Mouse (Mus musculus) midbrain, embryonic 14.5 days (tissue): ENCODE results near the gene Casd1. TPM values are rescaled to one million over a fixed set of nuclear protein-coding genes. Genes with fewer than 3 reads are reported as not detected.

Source experiments
- ATAC-seq: fragments of 200-750 bp; cut with Nextera tagmentation; 2 replicates; pipeline ENCODE4 v1.8.0; 2017; ENCODE audit warnings: moderate number of reproducible peaks, moderate library complexity; ENCODE audit not compliant: low FRiP score, low TSS enrichment
- DNase-seq: peaks from one replicate; pipeline ENCODE4 v3.0.0-alpha.2; 2015
- H3K27ac ChIP-seq: fragments of 300-500 bp; sonication (generic); replicated peaks from 2 replicates; pipeline ENCODE4 v1.5.1; 2014; ENCODE audit warnings: mild to moderate bottlenecking, low read depth, low read length, moderate library complexity
- H3K27me3 ChIP-seq: fragments of 300-500 bp; sonication (generic); 2 replicates; pipeline ENCODE4 v1.6.1; 2014; ENCODE audit warnings: low read length, control low read depth, mixed read lengths; ENCODE audit not compliant: control insufficient read depth, insufficient read depth
- H3K36me3 ChIP-seq: fragments of 300-500 bp; sonication (generic); 2 replicates; pipeline ENCODE4 v1.6.1; 2014; ENCODE audit warnings: low read length, control low read depth; ENCODE audit not compliant: control insufficient read depth, insufficient read depth
- H3K4me1 ChIP-seq: fragments of 300-500 bp; sonication (generic); 2 replicates; pipeline ENCODE4 v1.6.1; 2014; ENCODE audit warnings: mild to moderate bottlenecking, antibody characterized with exemption, low read length, control low read depth; ENCODE audit not compliant: control insufficient read depth, insufficient read depth
- H3K4me2 ChIP-seq: fragments of 300-500 bp; sonication (generic); 2 replicates; pipeline ENCODE4 v1.6.1; 2014; ENCODE audit warnings: mild to moderate bottlenecking, low read length, moderate library complexity
- H3K4me3 ChIP-seq: fragments of 300-500 bp; sonication (generic); replicated peaks from 2 replicates; pipeline ENCODE4 v1.5.1; 2014; ENCODE audit warnings: low read depth, low read length
- H3K9ac ChIP-seq: fragments of 300-500 bp; sonication (generic); replicated peaks from 2 replicates; pipeline ENCODE4 v1.6.1; 2014; ENCODE audit warnings: mild to moderate bottlenecking, low read length, moderate library complexity
- H3K9me3 ChIP-seq: fragments of 300-500 bp; sonication (generic); 2 replicates; pipeline ENCODE4 v1.6.1; 2016; ENCODE audit warnings: low read length, control low read depth, mixed read lengths; ENCODE audit not compliant: control insufficient read depth
- WGBS: fragments of 180-500 bp; shearing (Covaris S2); extraction: QIAGEN DNeasy Blood & Tissue Kit; methylation state at CpG from one replicate; pipeline ENCODE4 v1.1.7; 2014; 5-methylcytosine and 5-hydroxymethylcytosine counted together
- polyA plus RNA-seq: library from polyadenylated mRNA; unstranded; fragments of >200 nt; fragmentation: Nextera tagmentation; extraction: Ambion mirVana; gene quantifications from 2 replicates; pipeline ENCODE4 v1.2.1, GENCODE M21; 2014

Gene Casd1
- polyA plus RNA-seq, 1 experiment from 2014 or later: 61.9 TPM

DNA sequence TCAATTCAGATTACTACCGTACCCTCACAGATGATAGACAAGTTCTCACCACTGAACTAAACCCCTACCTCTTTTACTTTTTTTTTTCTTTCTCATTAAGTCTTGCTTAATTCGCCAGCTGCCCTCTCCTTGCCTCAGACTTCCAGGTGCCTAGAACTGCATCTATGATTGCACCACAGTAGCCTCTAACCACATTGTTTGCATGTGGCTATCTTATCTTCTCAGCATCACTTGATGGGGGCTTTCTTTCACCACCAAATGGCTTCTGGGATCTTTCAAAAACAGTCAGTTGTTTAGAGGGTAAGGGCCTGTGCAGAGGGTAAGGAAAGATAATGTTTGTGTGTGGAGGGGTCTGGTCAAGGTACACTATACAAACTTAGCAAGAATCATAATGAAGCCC lies 63.7 kb downstream of the Casd1 start:
- no peak for DNase-seq
- no peak for ATAC-seq
- H3K9me3 ChIP-seq: no peaks in the 10 kb centered on the region
- 59% methylated on average over 2 of the region's 2 CpGs for WGBS
- no peak overlapping the region for H3K27ac ChIP-seq
- no peak overlapping the region for H3K4me3 ChIP-seq
- no peaks in the 10 kb centered on the region for H3K4me1 ChIP-seq
- H3K36me3 ChIP-seq: no peaks in the 10 kb centered on the region
- no peak overlapping the region for H3K9ac ChIP-seq
- no peak overlapping the region for H3K4me2 ChIP-seq
- H3K27me3 ChIP-seq: no peaks in the 10 kb centered on the region

DNA sequence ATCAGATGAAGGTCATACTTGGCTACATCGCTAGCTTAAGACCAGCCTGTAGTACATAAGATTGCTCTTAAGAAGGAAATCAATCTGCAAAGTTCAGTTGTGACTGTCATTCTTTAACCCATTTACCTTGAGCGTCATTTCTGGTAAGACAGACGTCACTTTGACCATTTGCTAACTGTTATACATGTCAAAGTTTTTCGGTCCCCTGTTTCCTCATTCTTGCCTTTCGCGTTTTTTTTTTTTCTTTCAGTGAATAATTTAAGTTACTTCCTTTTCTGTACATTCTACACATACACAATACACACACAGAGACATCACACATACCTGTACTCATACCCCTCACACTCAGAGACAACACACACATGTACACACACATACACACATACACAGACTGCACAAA lies 64.5 kb downstream of the Casd1 start:
- H3K4me3 ChIP-seq: no peak overlapping the region
- no peak overlapping the region for H3K9ac ChIP-seq
- H3K27me3 ChIP-seq: no peaks in the 10 kb centered on the region
- H3K36me3 ChIP-seq: no peaks in the 10 kb centered on the region
- H3K4me1 ChIP-seq: no peaks in the 10 kb centered on the region
- 93% methylated on average over 6 of the region's 6 CpGs for WGBS
- no peak for DNase-seq
- H3K27ac ChIP-seq: no peak overlapping the region
- H3K4me2 ChIP-seq: no peak overlapping the region
- no peak for ATAC-seq
- H3K9me3 ChIP-seq: no peaks in the 10 kb centered on the region

DNA sequence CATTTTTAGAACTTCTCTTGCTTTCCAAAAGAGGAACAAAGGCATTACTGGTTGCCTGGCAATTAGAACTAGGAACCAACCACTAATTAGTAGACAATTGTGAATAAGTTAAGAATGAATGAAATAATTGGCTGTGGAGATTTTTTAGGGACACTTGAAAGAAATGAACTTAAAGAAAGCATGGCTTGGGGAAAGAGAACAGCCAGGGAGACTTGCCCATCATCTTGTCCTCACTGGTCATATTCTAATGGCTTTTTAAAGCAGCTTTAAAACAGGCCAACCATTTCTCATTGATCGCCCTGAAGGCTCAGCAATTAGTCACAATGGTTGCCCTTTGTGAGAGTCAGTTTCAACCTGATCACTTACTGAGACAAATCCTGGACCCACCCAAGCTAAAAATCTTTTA lies 76.7 kb downstream of the Casd1 start:
- no peak for ATAC-seq
- no peaks in the 10 kb centered on the region for H3K9me3 ChIP-seq
- no peaks in the 10 kb centered on the region for H3K27me3 ChIP-seq
- no peak for DNase-seq
- no peak overlapping the region for H3K27ac ChIP-seq
- H3K9ac ChIP-seq: no peak overlapping the region
- H3K4me2 ChIP-seq: no peak overlapping the region
- WGBS: 24% methylated on average over 1 of the region's 1 CpGs
- 0 out of 2 replicates have a peak, but pooled peaks cover 3% of the 10 kb centered on the region for H3K36me3 ChIP-seq
- H3K4me3 ChIP-seq: no peak overlapping the region
- no peaks in the 10 kb centered on the region for H3K4me1 ChIP-seq

DNA sequence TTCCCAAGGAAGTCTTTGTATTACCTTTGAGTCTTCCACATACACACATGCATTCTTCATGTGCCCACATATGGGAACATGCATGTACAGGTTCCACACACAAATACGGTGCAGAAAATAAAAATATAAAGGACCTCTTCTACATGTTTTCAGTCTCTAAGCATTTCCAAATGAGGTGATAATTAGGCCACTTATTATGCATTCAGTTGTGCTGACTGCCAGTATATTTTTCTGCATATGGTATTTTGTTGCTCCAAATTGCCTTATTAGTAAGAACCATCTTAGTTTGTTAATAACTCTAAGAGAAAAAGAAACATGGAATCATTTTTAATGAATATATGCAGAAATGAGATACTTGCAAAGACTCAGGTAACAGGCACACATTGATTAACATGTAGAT lies 79.3 kb downstream of the Casd1 start:
- 93% methylated on average over 1 of the region's 1 CpGs for WGBS
- no peak overlapping the region for H3K4me2 ChIP-seq
- H3K9me3 ChIP-seq: no peaks in the 10 kb centered on the region
- H3K9ac ChIP-seq: no peak overlapping the region
- H3K27ac ChIP-seq: no peak overlapping the region
- no peak for ATAC-seq
- H3K36me3 ChIP-seq: 0 out of 2 replicates have a peak, but pooled peaks cover 6% of the 10 kb centered on the region
- no peak overlapping the region for H3K4me3 ChIP-seq
- DNase-seq: no peak
- H3K27me3 ChIP-seq: no peaks in the 10 kb centered on the region
- no peaks in the 10 kb centered on the region for H3K4me1 ChIP-seq

DNA sequence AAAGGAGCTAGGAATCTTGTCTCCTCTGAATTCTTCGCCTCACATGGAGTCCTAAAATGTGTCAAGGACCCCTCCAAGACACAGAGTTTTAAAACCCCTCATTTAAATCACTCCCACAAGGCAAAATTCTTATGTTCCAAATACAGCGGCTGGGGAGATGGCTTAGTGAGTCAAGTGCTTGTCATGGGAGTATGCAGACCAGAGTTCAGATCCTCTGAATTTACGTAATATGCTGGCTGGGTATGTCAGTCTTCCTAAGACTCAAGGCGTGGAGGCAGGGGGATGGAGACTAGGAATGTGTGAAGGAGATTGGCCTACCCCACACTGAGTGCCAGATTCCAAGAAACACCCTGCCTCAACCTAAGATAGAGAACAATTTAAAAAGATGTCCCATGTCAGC lies 79.9 kb downstream of the Casd1 start:
- Histone ChIP-seq H3K27me3 (no peaks in the 10 kb centered on the region), H3K4me3 (no peak overlapping the region), H3K36me3 (0 out of 2 replicates have a peak, but pooled peaks cover 6% of the 10 kb centered on the region), H3K27ac (no peak overlapping the region), H3K9me3 (no peaks in the 10 kb centered on the region), H3K4me1 (no peaks in the 10 kb centered on the region), H3K4me2 (no peak overlapping the region), H3K9ac (no peak overlapping the region)
- ATAC-seq: no peak
- DNase-seq: no peak
- 90% methylated on average over 4 of the region's 4 CpGs for WGBS

DNA sequence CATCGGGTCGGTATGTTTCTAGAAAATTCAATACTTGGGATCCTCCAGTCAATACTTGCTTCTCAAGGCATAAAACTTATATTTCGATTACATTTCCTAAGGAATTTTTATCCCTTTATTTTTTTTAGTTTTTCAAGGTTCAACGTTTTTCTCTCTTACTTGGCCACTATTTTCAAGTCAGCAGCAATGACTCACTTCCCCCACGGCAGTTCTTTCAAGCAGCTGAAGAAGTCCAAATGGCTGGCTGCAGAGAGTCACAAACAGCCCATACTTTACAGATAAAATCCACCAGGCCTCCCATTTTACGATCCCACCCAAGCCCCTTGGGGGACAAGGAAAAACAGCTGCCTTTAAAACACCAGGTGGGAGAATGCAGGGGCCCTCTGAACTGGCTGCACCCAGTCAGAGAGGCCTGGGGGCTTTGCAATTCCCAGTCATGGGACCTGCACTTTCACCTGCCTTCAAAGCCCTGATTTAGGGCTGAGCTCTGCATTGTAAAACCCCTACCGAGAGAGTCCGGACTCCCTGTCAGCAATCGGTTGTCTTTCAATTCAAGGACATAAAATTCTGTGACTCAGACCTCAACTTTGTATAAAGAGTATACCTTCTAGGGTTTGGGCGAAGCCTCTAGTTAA lies 84.2 kb downstream of the Casd1 start:
- H3K9ac ChIP-seq: no peak overlapping the region
- DNase-seq: no peak

DNA sequence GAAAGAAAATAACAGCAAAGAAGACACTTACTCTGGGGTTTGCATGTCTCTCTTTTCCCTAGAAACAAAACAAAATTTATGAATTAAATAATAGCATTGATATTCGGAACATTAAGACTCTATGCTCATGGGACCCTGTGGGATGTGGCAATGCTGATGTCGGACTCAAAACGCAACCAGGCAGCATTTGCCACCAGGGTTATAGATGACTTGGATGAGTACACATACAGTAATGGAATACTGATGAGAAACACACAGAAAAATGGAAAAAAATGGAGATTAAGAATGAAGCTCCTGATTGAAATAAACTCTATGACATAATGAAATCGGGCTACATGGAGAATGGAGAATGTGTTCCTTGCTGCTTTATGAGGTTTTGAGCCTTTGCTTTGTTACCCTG lies 89.8 kb downstream of the Casd1 start:
- WGBS: 58% methylated on average over 4 of the region's 4 CpGs
- no peak overlapping the region for H3K27ac ChIP-seq
- ATAC-seq (no peak), DNase-seq (peak; percentile 9)
- no peak overlapping the region for H3K4me2 ChIP-seq
- no peaks in the 10 kb centered on the region for H3K27me3 ChIP-seq
- H3K4me3 ChIP-seq: no peak overlapping the region
- peaks cover 12% of the 10 kb centered on the region; the same call in 1 of the 2 replicates for H3K36me3 ChIP-seq
- no peaks in the 10 kb centered on the region for H3K4me1 ChIP-seq
- H3K9me3 ChIP-seq: no peaks in the 10 kb centered on the region
- H3K9ac ChIP-seq: no peak overlapping the region

More for the DNA sequence above, 84.2 kb downstream of the Casd1 start:
- H3K9me3 ChIP-seq: no peaks in the 10 kb centered on the region
- H3K4me2 ChIP-seq: no peak overlapping the region
- no peaks in the 10 kb centered on the region for H3K4me1 ChIP-seq
- H3K4me3 ChIP-seq: no peak overlapping the region
- WGBS: 70% methylated on average over 10 of the region's 10 CpGs
- no peak overlapping the region for H3K27ac ChIP-seq
- ATAC-seq: no peak
- H3K36me3 ChIP-seq: peaks cover 12% of the 10 kb centered on the region; the same call in 1 of the 2 replicates
- H3K27me3 ChIP-seq: no peaks in the 10 kb centered on the region

Other genes with a start within 250 kb of the Casd1 start
- 2.4 and 88.1 TPM in 2 replicates for gene Col1a2, start 96.0 kb upstream of the Casd1 start, polyA plus RNA-seq
- gene Sgce, start 146.4 kb downstream of the Casd1 start, polyA plus RNA-seq: 47.3 and 51.0 TPM in 2 replicates
- 9.0 and 13.8 TPM in 2 replicates for gene Peg10, start 146.5 kb downstream of the Casd1 start, polyA plus RNA-seq